Mouse (Mus musculus) gastrocnemius, postnatal 4 days (tissue): ENCODE results near the gene Vmn1r124. TPM values are rescaled to one million over a fixed set of nuclear protein-coding genes. Genes with fewer than 3 reads are reported as not detected.
"Not testable (repeated sequence)": the region's sequence is repeated elsewhere in the genome, so short reads cannot be mapped to it uniquely, and the experiment has no call there.

Experiments used
- DNase-seq, 2 experiments: peaks; one replicate each; pipeline ENCODE4 v3.0.0; 2021 to 2022; ENCODE audit warnings: low spot score in 2 of 2, mixed read lengths in 2 of 2
- long read RNA-seq, 2 experiments: library from polyadenylated mRNA; stranded (forward); transcript quantifications; one replicate each; pipeline ENCODE4 v2.0.0; 2021
- total RNA-seq, 2 experiments: library from RNA; stranded (reverse); gene quantifications; 2 replicates each; pipeline ENCODE4 v1.2.3; 2021

Vmn1r124 gene
- total RNA-seq, result not detected
- long read RNA-seq, experiment 1, result 0 reads
- long read RNA-seq, experiment 2, result 0 reads

- not testable (repeated sequence) for DNase-seq
Measured at GRCm38 (mm10) chr7:21260517-21260916, at the start of gene Vmn1r124. Vmn1r124 (minus strand) TSS chr7:21260617.

DNA sequence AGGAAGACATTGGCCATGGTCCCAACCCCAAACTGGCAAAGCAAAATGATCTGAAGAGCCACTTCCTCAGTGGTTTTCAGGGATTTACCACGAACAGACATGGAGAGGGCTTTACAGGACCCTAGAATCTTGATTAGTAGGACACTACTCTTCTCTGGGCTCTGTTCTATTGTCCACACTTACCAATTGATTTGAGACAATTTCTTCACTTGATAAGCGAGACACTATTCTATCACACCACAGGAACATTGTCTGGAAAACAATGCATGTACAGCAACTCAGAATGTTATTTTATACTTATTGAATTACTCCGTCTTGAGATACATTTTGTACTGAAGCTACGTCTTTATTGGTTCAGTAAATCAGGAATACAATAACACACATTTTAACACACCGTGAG, 41.0 kb upstream of the Vmn1r124 start, which contains the start of gene Vmn1r126:
Gene Vmn1r126 (minus strand): TSS at position 101 of the 400 bp plus-strand sequence.
- DNase-seq, result not testable (repeated sequence)

DNA sequence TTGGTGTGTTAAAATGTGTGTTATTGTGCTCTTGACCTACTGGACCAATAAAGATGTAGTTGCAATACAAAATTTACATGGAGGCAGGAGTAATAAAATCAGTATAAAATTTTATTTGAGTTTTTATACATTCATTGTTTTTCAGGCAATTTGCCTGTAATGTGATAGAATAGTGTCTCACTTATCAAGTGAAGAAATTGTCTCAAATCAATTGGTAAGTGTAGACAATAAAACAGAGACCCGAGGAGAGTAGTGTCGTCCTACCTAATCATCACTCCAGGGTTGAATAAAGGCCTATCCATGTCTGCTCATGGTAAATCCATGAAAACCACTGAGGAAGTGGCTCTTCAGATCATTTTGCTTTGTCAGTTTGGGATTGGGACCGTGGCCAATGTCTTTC, 11.5 kb upstream of the Vmn1r124 start, which contains the start of gene Vmn1r125:
Gene Vmn1r125 (plus strand): TSS at position 301 of the 400 bp plus-strand sequence.
- DNase-seq, result not testable (repeated sequence)

Other genes with a start within 250 kb of the Vmn1r124 start
- not detected for gene Vmn1r119, start 248.2 kb downstream of the Vmn1r124 start, total RNA-seq
- gene Vmn1r120, start 206.8 kb downstream of the Vmn1r124 start, total RNA-seq, result not detected
- gene Vmn1r121, start 162.1 kb downstream of the Vmn1r124 start, total RNA-seq, result not detected
- gene Vmn1r122, start 126.5 kb downstream of the Vmn1r124 start, total RNA-seq, result not detected
- gene Vmn1r123, start 98.4 kb downstream of the Vmn1r124 start, total RNA-seq, result not detected
- gene Gm5157, start 70.2 kb downstream of the Vmn1r124 start, total RNA-seq, result not detected
- not detected for gene Vmn1r125, start 11.6 kb upstream of the Vmn1r124 start, total RNA-seq
- not detected for gene Vmn1r126, start 40.9 kb upstream of the Vmn1r124 start, total RNA-seq
- not detected for gene Vmn1r127, start 59.2 kb upstream of the Vmn1r124 start, total RNA-seq
- gene Vmn1r128, start 88.8 kb upstream of the Vmn1r124 start, total RNA-seq, result not detected
- not detected for gene Vmn1r129, start 100.7 kb upstream of the Vmn1r124 start, total RNA-seq
- not detected for gene Gm6882, start 172.1 kb upstream of the Vmn1r124 start, total RNA-seq